Mouse (Mus musculus) embryonic facial prominence, embryonic 10.5 days (tissue): ENCODE data around the gene Tab2. TPM values are rescaled to one million over a fixed set of nuclear protein-coding genes. Genes with fewer than 3 reads are reported as not detected.

ENCODE experiments used
- DNase-seq: peaks from one replicate; pipeline ENCODE4 v3.0.0-alpha.2; 2017; ENCODE audit warnings: low spot score
- H3K27ac ChIP-seq: fragments of 300-500 bp; sonication (generic); replicated peaks from 2 replicates; pipeline ENCODE4 v1.5.1; 2016; ENCODE audit warnings: mild to moderate bottlenecking
- H3K27me3 ChIP-seq: fragments of 300-500 bp; sonication (generic); replicated peaks from 2 replicates; pipeline ENCODE4 v1.6.1; 2016; ENCODE audit warnings: low read depth, mild to moderate bottlenecking; ENCODE audit not compliant: poor library complexity, severe bottlenecking
- H3K36me3 ChIP-seq: fragments of 300-500 bp; sonication (generic); replicated peaks from 2 replicates; pipeline ENCODE4 v1.6.1; 2016; ENCODE audit warnings: mild to moderate bottlenecking, moderate library complexity
- H3K4me1 ChIP-seq: fragments of 300-500 bp; sonication (generic); 2 replicates; pipeline ENCODE4 v1.6.1; 2016
- H3K4me3 ChIP-seq: fragments of 300-500 bp; sonication (generic); 2 replicates; pipeline ENCODE4 v1.5.1; 2016; ENCODE audit warnings: mild to moderate bottlenecking, moderate library complexity
- H3K9me3 ChIP-seq: fragments of 300-500 bp; sonication (generic); 2 replicates; pipeline ENCODE4 v1.6.1; 2016; ENCODE audit warnings: mild to moderate bottlenecking
- WGBS: fragments of 180-500 bp; shearing (Covaris S2); methylation state at CpG from one replicate; pipeline ENCODE4 v1.1.7; 2016; 5-methylcytosine and 5-hydroxymethylcytosine counted together
- polyA plus RNA-seq: library from polyadenylated mRNA; unstranded; fragments of >200 nt; fragmentation: Nextera tagmentation; extraction: Ambion mirVana; gene quantifications from 2 replicates; pipeline ENCODE4 v1.2.1, GENCODE M21; 2016

Tab2 gene
- polyA plus RNA-seq, 1 experiment from 2014 or later = 17.8 TPM

GRCm38 (mm10) chr10:7936556-7937192, 19.4 kb downstream of the Tab2 start:
- no peaks in the 10 kb centered on the region for H3K9me3 ChIP-seq
- H3K4me1 ChIP-seq = no peaks in the 10 kb centered on the region
- 87% methylated on average over 6 of the region's 6 CpGs for WGBS
- no peak overlapping the region for H3K27ac ChIP-seq
- H3K27me3 ChIP-seq = no peaks in the 10 kb centered on the region
- no peak overlapping the region for H3K4me3 ChIP-seq
- peaks cover 18% of the 10 kb centered on the region for H3K36me3 ChIP-seq
- DNase-seq = no peak

GRCm38 (mm10) chr10:7932958-7933357, 23.1 kb downstream of the Tab2 start:
- no peaks in the 10 kb centered on the region for H3K9me3 ChIP-seq

GRCm38 (mm10) chr10:7928996-7929395, 27.0 kb downstream of the Tab2 start:
- DNase-seq = no peak
- H3K27ac ChIP-seq = no peak overlapping the region
- peaks cover 22% of the 10 kb centered on the region for H3K36me3 ChIP-seq
- WGBS = 92% methylated on average over 9 of the region's 9 CpGs
- H3K4me3 ChIP-seq = no peak overlapping the region
- no peaks in the 10 kb centered on the region for H3K9me3 ChIP-seq
- H3K27me3 ChIP-seq = no peaks in the 10 kb centered on the region
- no peaks in the 10 kb centered on the region for H3K4me1 ChIP-seq

More at GRCm38 (mm10) chr10:7932958-7933357, 23.1 kb downstream of the Tab2 start:
- no peaks in the 10 kb centered on the region for H3K27me3 ChIP-seq
- H3K4me3 ChIP-seq = no peak overlapping the region
- WGBS = 84% methylated on average over 2 of the region's 2 CpGs
- H3K4me1 ChIP-seq = no peaks in the 10 kb centered on the region
- no peak for DNase-seq
- H3K36me3 ChIP-seq = peaks cover 12% of the 10 kb centered on the region
- no peak overlapping the region for H3K27ac ChIP-seq

GRCm38 (mm10) chr10:7925481-7925880, 30.5 kb downstream of the Tab2 start:
- no peak for DNase-seq
- no peaks in the 10 kb centered on the region for H3K4me1 ChIP-seq
- H3K36me3 ChIP-seq = peaks cover 42% of the 10 kb centered on the region
- 75% methylated on average over 11 of the region's 11 CpGs for WGBS
- H3K27me3 ChIP-seq = no peaks in the 10 kb centered on the region
- H3K9me3 ChIP-seq = no peaks in the 10 kb centered on the region
- H3K27ac ChIP-seq = no peak overlapping the region
- no peak overlapping the region for H3K4me3 ChIP-seq

- Histone ChIP-seq H3K4me3 (no peak overlapping the region), H3K36me3 (peaks cover 61% of the 10 kb centered on the region), H3K9me3 (no peaks in the 10 kb centered on the region), H3K4me1 (no peaks in the 10 kb centered on the region), H3K27ac (no peak overlapping the region), H3K27me3 (no peaks in the 10 kb centered on the region)
- DNase-seq = no peak
- 95% methylated on average over 1 of the region's 1 CpGs for WGBS
These were observed 32.6 kb downstream of the Tab2 start for GRCm38 (mm10) chr10:7923433-7923832.

GRCm38 (mm10) chr10:7911268-7911667, 44.8 kb downstream of the Tab2 start:
- H3K4me3 ChIP-seq = no peak overlapping the region

GRCm38 (mm10) chr10:7907151-7907550, 48.9 kb downstream of the Tab2 start:
- peaks cover 91% of the 10 kb centered on the region for H3K36me3 ChIP-seq
- no peaks in the 10 kb centered on the region for H3K27me3 ChIP-seq
- no peak overlapping the region for H3K27ac ChIP-seq
- no peak overlapping the region for H3K4me3 ChIP-seq
- no peaks in the 10 kb centered on the region for H3K9me3 ChIP-seq
- WGBS = 86% methylated on average over 12 of the region's 12 CpGs
- H3K4me1 ChIP-seq = no peaks in the 10 kb centered on the region
- no peak for DNase-seq

More at GRCm38 (mm10) chr10:7911268-7911667, 44.8 kb downstream of the Tab2 start:
- no peak overlapping the region for H3K27ac ChIP-seq
- no peak for DNase-seq
- H3K4me1 ChIP-seq = no peaks in the 10 kb centered on the region
- peaks cover 79% of the 10 kb centered on the region for H3K36me3 ChIP-seq
- no peaks in the 10 kb centered on the region for H3K27me3 ChIP-seq
- H3K9me3 ChIP-seq = no peaks in the 10 kb centered on the region
- WGBS = 80% methylated on average over 10 of the region's 10 CpGs

GRCm38 (mm10) chr10:7904157-7904556, 51.9 kb downstream of the Tab2 start:
- 93% methylated on average over 5 of the region's 5 CpGs for WGBS
- no peak for DNase-seq
- Histone ChIP-seq H3K27me3 (no peaks in the 10 kb centered on the region), H3K4me3 (no peak overlapping the region), H3K9me3 (no peaks in the 10 kb centered on the region), H3K27ac (no peak overlapping the region), H3K4me1 (no peaks in the 10 kb centered on the region), H3K36me3 (peaks cover 89% of the 10 kb centered on the region)

- Histone ChIP-seq H3K4me3 (no peak overlapping the region), H3K27ac (no peak overlapping the region), H3K27me3 (no peaks in the 10 kb centered on the region), H3K36me3 (peaks cover 61% of the 10 kb centered on the region), H3K4me1 (no peaks in the 10 kb centered on the region), H3K9me3 (no peaks in the 10 kb centered on the region)
- no peak for DNase-seq
- 92% methylated on average over 14 of the region's 14 CpGs for WGBS
These were observed 55.1 kb downstream of the Tab2 start for GRCm38 (mm10) chr10:7900719-7901627.

GRCm38 (mm10) chr10:7888256-7888868, 67.7 kb downstream of the Tab2 start:
- Histone ChIP-seq H3K36me3 (no peaks in the 10 kb centered on the region), H3K4me1 (no peaks in the 10 kb centered on the region), H3K9me3 (no peaks in the 10 kb centered on the region), H3K27ac (no peak overlapping the region), H3K4me3 (no peak overlapping the region), H3K27me3 (no peaks in the 10 kb centered on the region)
- DNase-seq = peak; percentile 6
- WGBS = 90% methylated on average over 11 of the region's 11 CpGs

GRCm38 (mm10) chr10:7883524-7883923, 72.5 kb downstream of the Tab2 start:
- Histone ChIP-seq H3K27ac (no peak overlapping the region), H3K27me3 (no peaks in the 10 kb centered on the region)
- 11% methylated on average over 5 of the region's 5 CpGs for whole genome bisulfite sequencing

GRCm38 (mm10) chr10:7881971-7882370, 74.1 kb downstream of the Tab2 start:
- H3K4me3 ChIP-seq = no peak overlapping the region
- WGBS = 87% methylated on average over 3 of the region's 3 CpGs
- H3K27me3 ChIP-seq = no peaks in the 10 kb centered on the region
- H3K9me3 ChIP-seq = no peaks in the 10 kb centered on the region
- H3K4me1 ChIP-seq = no peaks in the 10 kb centered on the region
- H3K27ac ChIP-seq = no peak overlapping the region
- peak; percentile 5 for DNase-seq
- H3K36me3 ChIP-seq = no peaks in the 10 kb centered on the region

More at GRCm38 (mm10) chr10:7883524-7883923, 72.5 kb downstream of the Tab2 start:
- Histone ChIP-seq H3K4me3 (no peak overlapping the region), H3K4me1 (no peaks in the 10 kb centered on the region), H3K36me3 (no peaks in the 10 kb centered on the region), H3K9me3 (no peaks in the 10 kb centered on the region)
- peak; percentile 76 for DNase-seq
